ENCODE assay signal across 20 mouse cellular contexts in the genomic region with DNA sequence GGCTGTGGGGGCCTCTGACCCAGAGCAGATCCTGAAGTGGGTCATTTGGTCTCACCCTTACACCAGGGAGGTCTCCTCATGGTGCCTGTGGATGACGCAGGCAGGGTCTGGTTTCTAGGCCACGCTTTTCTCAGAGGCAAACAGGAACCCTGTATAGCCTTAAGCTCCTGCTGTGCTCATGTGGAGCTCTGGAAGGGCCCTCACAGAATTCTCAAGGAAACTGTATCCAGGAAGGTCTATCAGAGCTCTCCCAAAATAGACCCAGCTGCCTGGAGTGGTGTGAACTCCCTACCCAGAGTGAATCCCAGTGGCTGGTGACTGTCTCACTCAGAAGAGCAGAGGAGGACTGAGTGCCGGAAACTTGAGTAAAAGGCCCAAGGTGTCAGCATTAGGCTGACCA. TPM values are rescaled to one million over a fixed set of nuclear protein-coding genes. Genes with fewer than 3 reads are reported as not detected.
DNase-seq lines count a peak whose midpoint lies in the region; ATAC-seq and TF ChIP-seq lines count a peak whose summit lies in the region.
"Had no signal": no experiment of that assay in that cellular context is flagged by ENCODE, and none has a peak within 500 bp of the region (broad histone marks: within the 10 kb centered on the region; RNA-seq: fewer than 3 reads in every experiment).

No protein-coding gene starts in this region.

- no peak overlapping the region for H3K4me2 ChIP-seq in heart, embryonic 12.5 days
- no peak overlapping the region for H3K4me2 ChIP-seq in neural tube, embryonic 13.5 days
- H3K4me2 ChIP-seq in neural tube, embryonic 15.5 days: no peak overlapping the region
- H3K4me2 ChIP-seq: embryonic facial prominence, embryonic 13.5 days; forebrain, embryonic 12.5 days; hindbrain, embryonic 15.5 days had no signal

- no peak overlapping the region for H3K4me3 ChIP-seq in gastrocnemius, adult 2 months
- H3K4me3 ChIP-seq in heart, embryonic 12.5 days: no peak overlapping the region
- H3K4me3 ChIP-seq in neural tube, embryonic 13.5 days: no peak overlapping the region
- H3K4me3 ChIP-seq in neural tube, embryonic 15.5 days (replicated peaks): no peak overlapping the region
- H3K4me3 ChIP-seq: embryonic facial prominence, embryonic 13.5 days; forebrain, embryonic 12.5 days; heart, adult 2 months; hindbrain, embryonic 15.5 days had no signal

- intact Hi-C loops in gastrocnemius, adult 2 months (cut with DNase I): no loop called here

- ATAC-seq in heart, embryonic 12.5 days (ENCODE audit: insufficient number of reproducible peaks, low FRiP score): no peak
- no peak for ATAC-seq in neural tube, embryonic 13.5 days (ENCODE audit: low read depth)
- ATAC-seq in neural tube, embryonic 15.5 days (ENCODE audit: low FRiP score): no peak
- ATAC-seq: forebrain, embryonic 16.5 days; intestine, embryonic 16.5 days had no signal

- peak overlapping the region; percentile 88 for H3K27ac ChIP-seq in gastrocnemius, adult 2 months
- H3K27ac ChIP-seq in heart, embryonic 12.5 days (ENCODE audit: poor library complexity, severe bottlenecking): peak overlapping the region; percentile 24
- H3K27ac ChIP-seq in neural tube, embryonic 13.5 days (replicated peaks): no peak overlapping the region
- no peak overlapping the region for H3K27ac ChIP-seq in neural tube, embryonic 15.5 days (replicated peaks)
- H3K27ac ChIP-seq: embryonic facial prominence, embryonic 13.5 days; forebrain, embryonic 12.5 days; heart, adult 2 months; hindbrain, embryonic 15.5 days had no signal

- no peaks in the 10 kb centered on the region for H3K27me3 ChIP-seq in heart, embryonic 12.5 days (replicated peaks)
- H3K27me3 ChIP-seq in neural tube, embryonic 13.5 days: no peaks in the 10 kb centered on the region
- H3K27me3 ChIP-seq in neural tube, embryonic 15.5 days (replicated peaks): no peaks in the 10 kb centered on the region
- H3K27me3 ChIP-seq: embryonic facial prominence, embryonic 13.5 days; hindbrain, embryonic 15.5 days had no signal

- H3K36me3 ChIP-seq in heart, embryonic 12.5 days: no peaks in the 10 kb centered on the region
- no peaks in the 10 kb centered on the region for H3K36me3 ChIP-seq in neural tube, embryonic 13.5 days
- H3K36me3 ChIP-seq in neural tube, embryonic 15.5 days: no peaks in the 10 kb centered on the region
- H3K36me3 ChIP-seq: embryonic facial prominence, embryonic 13.5 days; forebrain, embryonic 12.5 days; hindbrain, embryonic 15.5 days had no signal

- peak; percentile 72 for DNase-seq in gastrocnemius, adult 2 months
- no peak for DNase-seq in gastrocnemius, postnatal 4 days (ENCODE audit: low spot score in 2 of 2)
- DNase-seq in heart, adult 18-20 months: no peak
- DNase-seq in cerebellum, postnatal 36 days: no peak
- DNase-seq: adrenal gland, postnatal 10 days; cerebellum, adult 9-10 months; heart, adult 2 months; heart, postnatal 36 days; kidney, adult 2 months had no signal

- WGBS in heart, embryonic 12.5 days: 54% methylated on average over 3 of the region's 3 CpGs
- WGBS in neural tube, embryonic 13.5 days: 82% methylated on average over 3 of the region's 3 CpGs
- 89% methylated on average over 3 of the region's 3 CpGs for WGBS in neural tube, embryonic 15.5 days

- H3K9me3 ChIP-seq in heart, embryonic 12.5 days (replicated peaks): no peaks in the 10 kb centered on the region
- H3K9me3 ChIP-seq in neural tube, embryonic 13.5 days: no peaks in the 10 kb centered on the region
- H3K9me3 ChIP-seq in neural tube, embryonic 15.5 days (replicated peaks): no peaks in the 10 kb centered on the region
- H3K9me3 ChIP-seq: embryonic facial prominence, embryonic 13.5 days; forebrain, embryonic 12.5 days; hindbrain, embryonic 15.5 days had no signal

- TF ChIP-seq CTCF in gastrocnemius, adult 2 months (IDR thresholded peaks at IDR 0.05): no peak

- peaks cover 35% of the 10 kb centered on the region for H3K4me1 ChIP-seq in heart, embryonic 12.5 days (replicated peaks)
- H3K4me1 ChIP-seq in neural tube, embryonic 13.5 days (replicated peaks): peaks cover 23% of the 10 kb centered on the region
- peaks cover 19% of the 10 kb centered on the region for H3K4me1 ChIP-seq in neural tube, embryonic 15.5 days

- peak overlapping the region; percentile 52 for H3K9ac ChIP-seq in heart, embryonic 12.5 days
- H3K9ac ChIP-seq in neural tube, embryonic 13.5 days: 0 out of 2 replicates have a peak overlapping the region, but pooled peaks have one; percentile 5
- no peak overlapping the region for H3K9ac ChIP-seq in neural tube, embryonic 15.5 days (replicated peaks)
- H3K9ac ChIP-seq: embryonic facial prominence, embryonic 13.5 days; hindbrain, embryonic 15.5 days had no signal

RNA-seq across cellular contexts. Expression of a gene that starts 44.0 kb away (rescaled TPM):
- 10 to 100 TPM; 10.8 to 11.1 TPM for total RNA-seq in gastrocnemius, adult 2 months (2021)
- total RNA-seq in gastrocnemius, postnatal 4 days (2021): 10 to 100 TPM in 1 of 2 experiments, 1 to 10 TPM in 1; 7.8 to 10.5 TPM
- polyA plus RNA-seq in heart, embryonic 12.5 days (2016; fragmentation: Nextera tagmentation; extraction: Ambion mirVana): 23.5 and 23.6 TPM in 2 replicates
- 10 to 100 TPM; 14.3 to 16.4 TPM for total RNA-seq in heart, adult 18-20 months (2021)
- polyA plus RNA-seq in neural tube, embryonic 13.5 days (2015; fragmentation: Nextera tagmentation; extraction: Ambion mirVana): 27.8 and 32.1 TPM in 2 replicates
- polyA plus RNA-seq in neural tube, embryonic 15.5 days (2015; fragmentation: Nextera tagmentation; extraction: Ambion mirVana): 41.4 and 46.9 TPM in 2 replicates

RNA-seq across cellular contexts. Expression of a gene that starts 55.0 kb away (rescaled TPM):
- not detected for total RNA-seq in gastrocnemius, adult 2 months (2021)
- total RNA-seq in gastrocnemius, postnatal 4 days (2021): not detected
- not detected in 2 replicates for polyA plus RNA-seq in heart, embryonic 12.5 days (2016; fragmentation: Nextera tagmentation; extraction: Ambion mirVana)
- not detected for total RNA-seq in heart, adult 18-20 months (2021)
- polyA plus RNA-seq in neural tube, embryonic 13.5 days (2015; fragmentation: Nextera tagmentation; extraction: Ambion mirVana): 0.61 and 1.5 TPM in 2 replicates
- 0.11 and 0.46 TPM in 2 replicates for polyA plus RNA-seq in neural tube, embryonic 15.5 days (2015; fragmentation: Nextera tagmentation; extraction: Ambion mirVana)
- total RNA-seq: adrenal gland, postnatal 4 days; gastrocnemius, adult 8-10 months; heart, adult 2 months; heart, postnatal 36 days had no signal
- polyA plus RNA-seq: C2C12; embryonic facial prominence, embryonic 13.5 days; heart, adult 2 months; kidney, adult 2 months had no signal

Comparison
In these comparisons a context has a peak if more than half of its experiments do, and no peak if none do; other contexts are left out.
1. H3K27ac ChIP-seq: peak in gastrocnemius, adult 2 months (single experiment) and heart, embryonic 12.5 days (single experiment); none in neural tube, embryonic 13.5 days (single experiment) and neural tube, embryonic 15.5 days (single experiment).